Mouse (Mus musculus) heart, embryonic 15.5 days (tissue): ENCODE results near the gene Cpa4. TPM values are rescaled to one million over a fixed set of nuclear protein-coding genes. Genes with fewer than 3 reads are reported as not detected.

Source experiments
- ATAC-seq: fragments of 200-750 bp; cut with Nextera tagmentation; replicated peaks from 2 replicates; pipeline ENCODE4 v1.8.0; 2017; ENCODE audit warnings: low read depth, moderate TSS enrichment; ENCODE audit not compliant: insufficient number of reproducible peaks, insufficient read depth, low FRiP score
- H3K27ac ChIP-seq: fragments of 300-500 bp; sonication (generic); 2 replicates; pipeline ENCODE4 v1.5.1; 2015; ENCODE audit warnings: mild to moderate bottlenecking, inconsistent platforms
- H3K27me3 ChIP-seq: fragments of 300-500 bp; sonication (generic); 2 replicates; pipeline ENCODE4 v1.6.1; 2015; ENCODE audit warnings: inconsistent platforms
- H3K36me3 ChIP-seq: fragments of 300-500 bp; sonication (generic); 2 replicates; pipeline ENCODE4 v1.6.1; 2015; ENCODE audit warnings: mild to moderate bottlenecking, inconsistent platforms
- H3K4me1 ChIP-seq: fragments of 300-500 bp; sonication (generic); replicated peaks from 2 replicates; pipeline ENCODE4 v1.6.1; 2015; ENCODE audit warnings: inconsistent platforms
- H3K4me2 ChIP-seq: fragments of 300-500 bp; sonication (generic); 2 replicates; pipeline ENCODE4 v1.6.1; 2015; ENCODE audit warnings: inconsistent platforms, mild to moderate bottlenecking, moderate library complexity
- H3K4me3 ChIP-seq: fragments of 300-500 bp; sonication (generic); 2 replicates; pipeline ENCODE4 v1.5.1; 2015; ENCODE audit warnings: mild to moderate bottlenecking, inconsistent platforms
- H3K9ac ChIP-seq: fragments of 300-500 bp; sonication (generic); 2 replicates; pipeline ENCODE4 v1.6.1; 2015; ENCODE audit warnings: mild to moderate bottlenecking, inconsistent platforms
- H3K9me3 ChIP-seq: fragments of 300-500 bp; sonication (generic); replicated peaks from 2 replicates; pipeline ENCODE4 v1.6.1; 2016; ENCODE audit warnings: inconsistent platforms
- WGBS: fragments of 180-500 bp; shearing (Covaris S2); methylation state at CpG from one replicate; pipeline ENCODE4 v1.1.7; 2015; ENCODE audit warnings: mixed read lengths; 5-methylcytosine and 5-hydroxymethylcytosine counted together
- polyA plus RNA-seq: library from polyadenylated mRNA; unstranded; fragments of >200 nt; fragmentation: Nextera tagmentation; extraction: Ambion mirVana; gene quantifications from 2 replicates; pipeline ENCODE4 v1.2.1, GENCODE M21; 2015

The Cpa4 gene
- polyA plus RNA-seq, 1 experiment from 2014 or later, result 1.6 TPM

GRCm38 (mm10) chr6:30573380-30573779 lies 5.2 kb downstream of the Cpa4 start:
- no peak overlapping the region for H3K4me2 ChIP-seq
- H3K4me1 ChIP-seq, result peaks cover 41% of the 10 kb centered on the region
- WGBS, result 62% methylated on average over 5 of the region's 5 CpGs

GRCm38 (mm10) chr6:30574945-30575344 lies 6.8 kb downstream of the Cpa4 start:
- Histone ChIP-seq H3K36me3 (no peaks in the 10 kb centered on the region), H3K9ac (no peak overlapping the region), H3K4me2 (no peak overlapping the region), H3K4me1 (peaks cover 32% of the 10 kb centered on the region), H3K27ac (no peak overlapping the region), H3K27me3 (no peaks in the 10 kb centered on the region), H3K9me3 (no peaks in the 10 kb centered on the region), H3K4me3 (no peak overlapping the region)
- no peak for ATAC-seq
- 86% methylated on average over 1 of the region's 1 CpGs for WGBS

More at GRCm38 (mm10) chr6:30573380-30573779, 5.2 kb downstream of the Cpa4 start:
- Histone ChIP-seq H3K9ac (no peak overlapping the region), H3K27me3 (no peaks in the 10 kb centered on the region), H3K4me3 (no peak overlapping the region), H3K36me3 (no peaks in the 10 kb centered on the region), H3K27ac (peak overlapping the region; percentile 87), H3K9me3 (no peaks in the 10 kb centered on the region)
- no peak for ATAC-seq

- H3K4me3 ChIP-seq, result no peak overlapping the region
- H3K9me3 ChIP-seq, result no peaks in the 10 kb centered on the region
- no peak for ATAC-seq
- H3K4me2 ChIP-seq, result no peak overlapping the region
- H3K27me3 ChIP-seq, result no peaks in the 10 kb centered on the region
- WGBS, result 77% methylated on average over 17 of the region's 17 CpGs
- no peaks in the 10 kb centered on the region for H3K36me3 ChIP-seq
- no peak overlapping the region for H3K9ac ChIP-seq
- H3K4me1 ChIP-seq, result peaks cover 23% of the 10 kb centered on the region
- no peak overlapping the region for H3K27ac ChIP-seq
Observed at GRCm38 (mm10) chr6:30576477-30577203, 8.5 kb downstream of the Cpa4 start.

- 76% methylated on average over 17 of the region's 17 CpGs for WGBS
- Histone ChIP-seq H3K4me1 (no peaks in the 10 kb centered on the region), H3K9ac (no peak overlapping the region), H3K4me3 (no peak overlapping the region), H3K36me3 (no peaks in the 10 kb centered on the region), H3K27me3 (no peaks in the 10 kb centered on the region), H3K27ac (no peak overlapping the region), H3K9me3 (no peaks in the 10 kb centered on the region), H3K4me2 (no peak overlapping the region)
- ATAC-seq, result no peak
Observed at GRCm38 (mm10) chr6:30579961-30580840, 12.0 kb downstream of the Cpa4 start.

- Histone ChIP-seq H3K27me3 (no peaks in the 10 kb centered on the region), H3K4me3 (no peak overlapping the region), H3K9ac (no peak overlapping the region), H3K4me2 (no peak overlapping the region), H3K27ac (no peak overlapping the region), H3K4me1 (no peaks in the 10 kb centered on the region), H3K9me3 (no peaks in the 10 kb centered on the region), H3K36me3 (no peaks in the 10 kb centered on the region)
- 64% methylated on average over 8 of the region's 8 CpGs for WGBS
- no peak for ATAC-seq
Observed at GRCm38 (mm10) chr6:30580841-30581176, 12.6 kb downstream of the Cpa4 start.

- Histone ChIP-seq H3K4me1 (peaks cover 5% of the 10 kb centered on the region), H3K9ac (no peak overlapping the region), H3K36me3 (no peaks in the 10 kb centered on the region), H3K27me3 (no peaks in the 10 kb centered on the region), H3K27ac (no peak overlapping the region), H3K4me3 (no peak overlapping the region), H3K4me2 (no peak overlapping the region), H3K9me3 (no peaks in the 10 kb centered on the region)
- 56% methylated on average over 7 of the region's 7 CpGs for WGBS
- ATAC-seq, result no peak
Observed at GRCm38 (mm10) chr6:30586886-30587442, 18.8 kb downstream of the Cpa4 start.

- peaks cover 8% of the 10 kb centered on the region for H3K4me1 ChIP-seq
- H3K9me3 ChIP-seq, result no peaks in the 10 kb centered on the region
- H3K9ac ChIP-seq, result no peak overlapping the region
- H3K27me3 ChIP-seq, result no peaks in the 10 kb centered on the region
- H3K27ac ChIP-seq, result peak overlapping the region; percentile 56; the same call in 1 of the 2 replicates
- H3K4me3 ChIP-seq, result no peak overlapping the region
- H3K36me3 ChIP-seq, result no peaks in the 10 kb centered on the region
- no peak for ATAC-seq
- 36% methylated on average over 2 of the region's 2 CpGs for WGBS
- no peak overlapping the region for H3K4me2 ChIP-seq
Observed at GRCm38 (mm10) chr6:30589819-30590218, 21.6 kb downstream of the Cpa4 start.

GRCm38 (mm10) chr6:30591851-30592404 lies 23.8 kb downstream of the Cpa4 start:
- Histone ChIP-seq H3K4me3 (no peak overlapping the region), H3K4me2 (no peak overlapping the region), H3K27ac (no peak overlapping the region), H3K27me3 (no peaks in the 10 kb centered on the region), H3K9ac (no peak overlapping the region), H3K4me1 (peaks cover 8% of the 10 kb centered on the region), H3K36me3 (no peaks in the 10 kb centered on the region), H3K9me3 (no peaks in the 10 kb centered on the region)
- 53% methylated on average over 5 of the region's 5 CpGs for WGBS
- ATAC-seq, result no peak

GRCm38 (mm10) chr6:30592417-30592974 lies 24.3 kb downstream of the Cpa4 start:
- WGBS, result 73% methylated on average over 10 of the region's 10 CpGs
- Histone ChIP-seq H3K4me2 (no peak overlapping the region), H3K9me3 (no peaks in the 10 kb centered on the region), H3K27me3 (no peaks in the 10 kb centered on the region), H3K4me1 (peaks cover 8% of the 10 kb centered on the region), H3K4me3 (no peak overlapping the region), H3K36me3 (no peaks in the 10 kb centered on the region), H3K27ac (no peak overlapping the region), H3K9ac (no peak overlapping the region)
- ATAC-seq, result no peak

GRCm38 (mm10) chr6:30594364-30594763 lies 26.2 kb downstream of the Cpa4 start:
- Histone ChIP-seq H3K27me3 (no peaks in the 10 kb centered on the region), H3K4me3 (no peak overlapping the region), H3K4me2 (no peak overlapping the region), H3K9ac (no peak overlapping the region), H3K9me3 (no peaks in the 10 kb centered on the region), H3K4me1 (peaks cover 8% of the 10 kb centered on the region), H3K27ac (no peak overlapping the region), H3K36me3 (no peaks in the 10 kb centered on the region)
- WGBS, result 49% methylated on average over 7 of the region's 7 CpGs
- ATAC-seq, result no peak
